Comparison of ENCODE assay signal across 8 mouse cellular contexts in genomic region chr4:132464255-132464613, GRCm38 (mm10). TPM values are rescaled to one million over a fixed set of nuclear protein-coding genes. Genes with fewer than 3 reads are reported as not detected.
A peak's percentile ranks its signal among the peaks of the same experiment; 100 is the strongest.
DNase-seq lines count a peak whose midpoint lies in the region; ATAC-seq and TF ChIP-seq lines count a peak whose summit lies in the region.

No protein-coding gene starts in this region.

- no peaks in the 10 kb centered on the region for H3K27me3 ChIP-seq in heart, embryonic 12.5 days (replicated peaks)
- no peaks in the 10 kb centered on the region for H3K27me3 ChIP-seq in E14TG2a.4 (ENCODE audit: insufficient read depth, low read length)
- H3K27me3 ChIP-seq in forebrain, embryonic 13.5 days = no peaks in the 10 kb centered on the region
- no peaks in the 10 kb centered on the region for H3K27me3 ChIP-seq in liver, embryonic 16.5 days (ENCODE audit: control insufficient read depth, insufficient read depth, low read depth, low read length)

- H3K4me2 ChIP-seq in heart, embryonic 12.5 days = peak overlapping the region; percentile 96
- H3K4me2 ChIP-seq in forebrain, embryonic 13.5 days = peak overlapping the region; percentile 88
- H3K4me2 ChIP-seq in liver, embryonic 16.5 days (ENCODE audit: low read depth, low read length) = peak overlapping the region; percentile 83

- peak overlapping the region; percentile 94 for H3K4me3 ChIP-seq in heart, embryonic 12.5 days
- peak overlapping the region; percentile 93 for H3K4me3 ChIP-seq in E14TG2a.4 (replicated peaks; ENCODE audit: low read length)
- peak overlapping the region; percentile 84 for H3K4me3 ChIP-seq in forebrain, embryonic 13.5 days
- H3K4me3 ChIP-seq in liver, embryonic 16.5 days (ENCODE audit: low read depth, low read length) = peak overlapping the region; percentile 72

- H3K36me3 ChIP-seq in heart, embryonic 12.5 days = peaks cover 21% of the 10 kb centered on the region
- H3K36me3 ChIP-seq in E14TG2a.4 (ENCODE audit: insufficient read depth, low read length) = peaks cover 30% of the 10 kb centered on the region
- H3K36me3 ChIP-seq in forebrain, embryonic 13.5 days (ENCODE audit: poor library complexity, severe bottlenecking) = peaks cover 22% of the 10 kb centered on the region
- peaks cover 14% of the 10 kb centered on the region for H3K36me3 ChIP-seq in liver, embryonic 16.5 days (ENCODE audit: control insufficient read depth, insufficient read depth)

- peaks cover 11% of the 10 kb centered on the region for H3K4me1 ChIP-seq in heart, embryonic 12.5 days (replicated peaks)
- peaks cover 50% of the 10 kb centered on the region for H3K4me1 ChIP-seq in E14TG2a.4 (replicated peaks; ENCODE audit: low read depth, low read length)
- H3K4me1 ChIP-seq in forebrain, embryonic 13.5 days = peaks cover 24% of the 10 kb centered on the region
- H3K4me1 ChIP-seq in liver, embryonic 16.5 days (ENCODE audit: control insufficient read depth, low read depth, low read length) = peaks cover 19% of the 10 kb centered on the region

- H3K9ac ChIP-seq in heart, embryonic 12.5 days = 0 out of 2 replicates have a peak overlapping the region, but pooled peaks have one; percentile 90
- H3K9ac ChIP-seq in forebrain, embryonic 13.5 days = peak overlapping the region; percentile 80; the same call in 1 of the 2 replicates
- H3K9ac ChIP-seq in liver, embryonic 16.5 days (ENCODE audit: low read depth, low read length) = peak overlapping the region; percentile 69

- no peak overlapping the region; the same call in 1 of the 2 replicates for H3K27ac ChIP-seq in heart, embryonic 12.5 days (ENCODE audit: poor library complexity, severe bottlenecking)
- H3K27ac ChIP-seq in forebrain, embryonic 13.5 days = no peak overlapping the region
- peak overlapping the region; percentile 84 for H3K27ac ChIP-seq in liver, embryonic 16.5 days (ENCODE audit: low read length)

- intact Hi-C loops in heart, postnatal 36 days (cut with DNase I) = loop anchor here (5.0 kb wide), 2 partner anchors 112 to 173 kb away; partner anchors contain the start of genes Eya3 and Rcc1

- no peak for ATAC-seq in heart, embryonic 12.5 days (ENCODE audit: insufficient number of reproducible peaks, low FRiP score)
- peak; percentile 44 for ATAC-seq in forebrain, embryonic 13.5 days
- ATAC-seq in liver, embryonic 16.5 days (ENCODE audit: low read depth) = no peak
- ATAC-seq in granulocyte monocyte progenitor cell, adult 5-6 weeks (replicated peaks; ENCODE audit: poor library complexity, severe bottlenecking) = no peak

- H3K9me3 ChIP-seq in heart, embryonic 12.5 days (replicated peaks) = no peaks in the 10 kb centered on the region
- no peaks in the 10 kb centered on the region for H3K9me3 ChIP-seq in E14TG2a.4 (ENCODE audit: low read length)
- H3K9me3 ChIP-seq in forebrain, embryonic 13.5 days (replicated peaks) = no peaks in the 10 kb centered on the region
- no peaks in the 10 kb centered on the region for H3K9me3 ChIP-seq in liver, embryonic 16.5 days (replicated peaks; ENCODE audit: control insufficient read depth, low read length)

- no peak for TF ChIP-seq CTCF in E14TG2a.4 (conservative IDR thresholded peaks at IDR 0.05; ENCODE audit: low read length)

- WGBS in heart, embryonic 12.5 days = 5% methylated on average over 5 of the region's 5 CpGs
- WGBS in forebrain, embryonic 13.5 days = 5% methylated on average over 5 of the region's 5 CpGs
- WGBS in liver, embryonic 16.5 days (ENCODE audit: insufficient replicate concordance) = 1% methylated on average over 5 of the region's 5 CpGs

- no peak for DNase-seq in heart, postnatal 36 days
- DNase-seq in left cerebral cortex, adult 9 months (ENCODE audit: low spot score in 2 of 2) = no peak
- DNase-seq in thymus, postnatal 4 days = no peak

RNA-seq across cellular contexts. Expression of gene Med18, which starts 0.5 kb away (rescaled TPM):
- 16.4 and 18.2 TPM in 2 replicates for polyA plus RNA-seq in heart, embryonic 12.5 days (2016; fragmentation: Nextera tagmentation; extraction: Ambion mirVana)
- total RNA-seq in heart, postnatal 36 days (2021) = 1 to 10 TPM; 3.4 to 4.3 TPM
- 26.1 and 28.1 TPM in 2 replicates for polyA plus RNA-seq in forebrain, embryonic 13.5 days (2015; fragmentation: Nextera tagmentation; extraction: Ambion mirVana)
- 8.2 and 11.4 TPM in 2 replicates for polyA plus RNA-seq in liver, embryonic 16.5 days (2015; fragmentation: Nextera tagmentation; extraction: Ambion mirVana)
- 9.2 and 16.1 TPM in 2 replicates for total RNA-seq in granulocyte monocyte progenitor cell, adult 5-6 weeks (2014; fragmentation: Nextera tagmentation)
- total RNA-seq in granulocyte monocyte progenitor cell, adult 5-6 weeks (2017) = 9.9 and 16.2 TPM in 2 replicates

RNA-seq across cellular contexts. Expression of gene Phactr4, which starts 41.9 kb away (rescaled TPM):
- 19.5 and 22.9 TPM in 2 replicates for polyA plus RNA-seq in heart, embryonic 12.5 days (2016; fragmentation: Nextera tagmentation; extraction: Ambion mirVana)
- 10 to 100 TPM; 23.4 to 27.1 TPM for total RNA-seq in heart, postnatal 36 days (2021)
- polyA plus RNA-seq in forebrain, embryonic 13.5 days (2015; fragmentation: Nextera tagmentation; extraction: Ambion mirVana) = 17.5 and 18.7 TPM in 2 replicates
- 7.6 and 9.9 TPM in 2 replicates for polyA plus RNA-seq in liver, embryonic 16.5 days (2015; fragmentation: Nextera tagmentation; extraction: Ambion mirVana)
- total RNA-seq in granulocyte monocyte progenitor cell, adult 5-6 weeks (2014; fragmentation: Nextera tagmentation) = 29.2 and 36.8 TPM in 2 replicates
- 4.2 and 8.1 TPM in 2 replicates for total RNA-seq in granulocyte monocyte progenitor cell, adult 5-6 weeks (2017)

RNA-seq across cellular contexts. Expression of gene Sesn2, which starts 46.1 kb away (rescaled TPM):
- 10.3 and 10.5 TPM in 2 replicates for polyA plus RNA-seq in heart, embryonic 12.5 days (2016; fragmentation: Nextera tagmentation; extraction: Ambion mirVana)
- 1 to 10 TPM; 3.3 to 4.1 TPM for total RNA-seq in heart, postnatal 36 days (2021)
- polyA plus RNA-seq in forebrain, embryonic 13.5 days (2015; fragmentation: Nextera tagmentation; extraction: Ambion mirVana) = 6.3 and 7.0 TPM in 2 replicates
- polyA plus RNA-seq in liver, embryonic 16.5 days (2015; fragmentation: Nextera tagmentation; extraction: Ambion mirVana) = 7.9 and 8.1 TPM in 2 replicates
- 3.4 and 3.9 TPM in 2 replicates for total RNA-seq in granulocyte monocyte progenitor cell, adult 5-6 weeks (2014; fragmentation: Nextera tagmentation)
- total RNA-seq in granulocyte monocyte progenitor cell, adult 5-6 weeks (2017) = 2.1 and 2.9 TPM in 2 replicates
